Mouse (Mus musculus) heart, embryonic 14.5 days (tissue): ENCODE results near the gene Olfr802. TPM values are rescaled to one million over a fixed set of nuclear protein-coding genes. Genes with fewer than 3 reads are reported as not detected.

ENCODE experiments used
- ATAC-seq: fragments of 200-750 bp; cut with Nextera tagmentation; 2 replicates; pipeline ENCODE4 v1.8.0; 2017; ENCODE audit warnings: low read depth, moderate TSS enrichment; ENCODE audit not compliant: insufficient number of reproducible peaks, insufficient read depth, low FRiP score
- H3K27ac ChIP-seq, 2 experiments: fragments of 200-500 bp in 1 of 2; fragments of 300-500 bp in 1 of 2; sonication (generic) in 1 of 2; replicated peaks in 1 of 2; 2 replicates each; pipeline ENCODE4 v1.5.1; 2012 to 2014; ENCODE audit warnings: low read depth in 2 of 2, low read length in 2 of 2, control low read depth in 1 of 2, mild to moderate bottlenecking in 1 of 2, mixed read lengths in 1 of 2; ENCODE audit not compliant: control insufficient read depth in 1 of 2, insufficient read depth in 1 of 2
- H3K27me3 ChIP-seq: fragments of 300-500 bp; sonication (generic); 2 replicates; pipeline ENCODE4 v1.6.1; 2014; ENCODE audit warnings: mild to moderate bottlenecking, low read length, control low read depth; ENCODE audit not compliant: control insufficient read depth, insufficient read depth
- H3K36me3 ChIP-seq: fragments of 300-500 bp; sonication (generic); 2 replicates; pipeline ENCODE4 v1.6.1; 2014; ENCODE audit warnings: mild to moderate bottlenecking, control low read depth, low read length, mixed read lengths; ENCODE audit not compliant: control insufficient read depth, insufficient read depth
- H3K4me1 ChIP-seq, 2 experiments: fragments of 200-500 bp in 1 of 2; fragments of 300-500 bp in 1 of 2; sonication (generic) in 1 of 2; 2 replicates each; pipeline ENCODE4 v1.6.1; 2012 to 2014; ENCODE audit warnings: low read length in 2 of 2, control low read depth in 1 of 2, mixed read lengths in 1 of 2; ENCODE audit not compliant: control insufficient read depth in 2 of 2, insufficient read depth in 2 of 2
- H3K4me2 ChIP-seq: fragments of 300-500 bp; sonication (generic); 2 replicates; pipeline ENCODE4 v1.6.1; 2014; ENCODE audit warnings: mild to moderate bottlenecking, low read length
- H3K4me3 ChIP-seq, 2 experiments: fragments of 200-500 bp in 1 of 2; fragments of 300-500 bp in 1 of 2; sonication (generic) in 1 of 2; 2 replicates each; pipeline ENCODE4 v1.5.1; 2012 to 2014; ENCODE audit warnings: low read length in 2 of 2, mild to moderate bottlenecking in 2 of 2, control low read depth in 1 of 2, low read depth in 1 of 2, moderate library complexity in 1 of 2; ENCODE audit not compliant: control insufficient read depth in 1 of 2, insufficient read depth in 1 of 2
- H3K9ac ChIP-seq: fragments of 300-500 bp; sonication (generic); 2 replicates; pipeline ENCODE4 v1.6.1; 2014; ENCODE audit warnings: mild to moderate bottlenecking, low read length
- H3K9me3 ChIP-seq: fragments of 300-500 bp; sonication (generic); 2 replicates; pipeline ENCODE4 v1.6.1; 2016; ENCODE audit warnings: low read length, control low read depth; ENCODE audit not compliant: control insufficient read depth
- WGBS: fragments of 180-500 bp; shearing (Covaris S2); extraction: QIAGEN DNeasy Blood & Tissue Kit; methylation state at CpG from one replicate; pipeline ENCODE4 v1.1.7; 2014; 5-methylcytosine and 5-hydroxymethylcytosine counted together
- microRNA-seq: library from miRNA; unstranded; fragments of <30 nt; microRNA quantifications from one replicate; pipeline ENCODE4, GENCODE M21; 2016
- polyA plus RNA-seq: library from polyadenylated mRNA; unstranded; fragments of >200 nt; fragmentation: Nextera tagmentation; extraction: Ambion mirVana; gene quantifications from 2 replicates; pipeline ENCODE4 v1.2.1, GENCODE M21; 2014

Gene Olfr802
- polyA plus RNA-seq, 1 experiment from 2014 or later = not detected

- Histone ChIP-seq H3K36me3 (no peaks in the 10 kb centered on the region), H3K4me3 (no peak within 1 kb of the TSS), H3K27ac (no peak within 1 kb of the TSS), H3K27me3 (no peaks in the 10 kb centered on the region), H3K4me2 (no peak within 1 kb of the TSS), H3K9ac (no peak within 1 kb of the TSS), H3K9me3 (no peaks in the 10 kb centered on the region), H3K4me1 (no peaks in the 10 kb centered on the region)
- WGBS = 68% methylated on average over 1 of the region's 1 CpGs
- no peak for ATAC-seq
Observed at GRCm38 (mm10) chr10:129627834-129628233, 60.1 kb downstream of the Olfr802 start, which contains the start of gene Olfr798. Gene Olfr798, minus strand, starts transcription at chr10:129627934.

Small RNAs within 50 kb of the gene (microRNA-seq; reads per million reads assigned to microRNA genes)
- gene Gm24485 = not detected

Other genes starting within 250 kb of the Olfr802 start
- not detected in 2 replicates for gene Olfr787, start 226.3 kb downstream of the Olfr802 start, polyA plus RNA-seq
- gene Olfr788, start 217.2 kb downstream of the Olfr802 start, polyA plus RNA-seq = not detected in 2 replicates
- not detected in 2 replicates for gene Olfr789, start 203.4 kb downstream of the Olfr802 start, polyA plus RNA-seq
- not detected in 2 replicates for gene Olfr790, start 189.7 kb downstream of the Olfr802 start, polyA plus RNA-seq
- not detected in 2 replicates for gene Olfr791, start 166.4 kb downstream of the Olfr802 start, polyA plus RNA-seq
- not detected in 2 replicates for gene Olfr792, start 149.0 kb downstream of the Olfr802 start, polyA plus RNA-seq
- gene Olfr794, start 120.5 kb downstream of the Olfr802 start, polyA plus RNA-seq = not detected in 2 replicates
- gene Olfr796, start 75.6 kb downstream of the Olfr802 start, polyA plus RNA-seq = not detected in 2 replicates
- gene Olfr798, start 60.2 kb downstream of the Olfr802 start, polyA plus RNA-seq = not detected in 2 replicates
- not detected in 2 replicates for gene Olfr799, start 50.7 kb downstream of the Olfr802 start, polyA plus RNA-seq
- gene Olfr800, start 30.5 kb downstream of the Olfr802 start, polyA plus RNA-seq = not detected in 2 replicates
- gene Olfr801, start 14.3 kb downstream of the Olfr802 start, polyA plus RNA-seq = not detected in 2 replicates
- gene Olfr803, start 6.1 kb upstream of the Olfr802 start, polyA plus RNA-seq = not detected in 2 replicates
- gene Olfr804, start 15.0 kb upstream of the Olfr802 start, polyA plus RNA-seq = not detected in 2 replicates
- not detected in 2 replicates for gene Olfr805, start 41.2 kb upstream of the Olfr802 start, polyA plus RNA-seq
- gene Olfr806, start 53.8 kb upstream of the Olfr802 start, polyA plus RNA-seq = not detected in 2 replicates
- not detected in 2 replicates for gene Olfr807, start 69.6 kb upstream of the Olfr802 start, polyA plus RNA-seq
- not detected in 2 replicates for gene Olfr808, start 77.3 kb upstream of the Olfr802 start, polyA plus RNA-seq
- not detected in 2 replicates for gene Olfr809, start 86.5 kb upstream of the Olfr802 start, polyA plus RNA-seq
- not detected in 2 replicates for gene Olfr810, start 106.7 kb upstream of the Olfr802 start, polyA plus RNA-seq
- not detected in 2 replicates for gene Olfr811, start 116.2 kb upstream of the Olfr802 start, polyA plus RNA-seq
- not detected in 2 replicates for gene Olfr812, start 157.9 kb upstream of the Olfr802 start, polyA plus RNA-seq
- gene Olfr813, start 167.2 kb upstream of the Olfr802 start, polyA plus RNA-seq = not detected in 2 replicates
- gene Olfr814, start 191.7 kb upstream of the Olfr802 start, polyA plus RNA-seq = not detected in 2 replicates
- not detected in 2 replicates for gene Olfr815, start 217.7 kb upstream of the Olfr802 start, polyA plus RNA-seq
- gene Olfr816, start 227.4 kb upstream of the Olfr802 start, polyA plus RNA-seq = not detected in 2 replicates